Mouse (Mus musculus): ENCODE data around the gene Npm1.

The Npm1 gene

GRCm38 (mm10) chr11:33195531-33196446 lies 32.8 kb upstream of the Npm1 start:
- CTCF ChIA-PET: interaction anchor here in 1 of 4 experiments (1.0 kb wide), 1 partner anchor 19 kb away, joined by 3 read pairs; no protein-coding TSS in a partner anchor
- POLR2A ChIA-PET: interaction anchor here in 3 of 4 experiments (0.6 to 3.3 kb wide), 6 partner anchors 8 to 359 kb away, joined by 3 to 15 read pairs (median 4); partner anchors contain the start of gene Tlx3 (in 1 of the 3)

- ChIA-PET CTCF (interaction anchor here in 1 of 4 experiments (1.6 kb wide), 1 partner anchor 18 kb away, joined by 6 read pairs; no protein-coding TSS in a partner anchor), POLR2A (interaction anchor here in 2 of 4 experiments (0.6 to 2.6 kb wide), 5 partner anchors 9 to 52 kb away, joined by 3 to 15 read pairs (median 4); partner anchors contain the start of gene Tlx3 (in 2 of the 2))
Observed at GRCm38 (mm10) chr11:33195061-33195460, 32.1 kb upstream of the Npm1 start.

GRCm38 (mm10) chr11:33193695-33194094 lies 30.7 kb upstream of the Npm1 start:
- ChIA-PET CTCF (interaction anchor here in 2 of 4 experiments (0.6 to 1.6 kb wide), 4 partner anchors 9 to 425 kb away, joined by 3 to 6 read pairs (median 4); no protein-coding TSS in a partner anchor), POLR2A (interaction anchor here in 3 of 4 experiments (0.7 to 2.6 kb wide), 12 partner anchors 10 to 361 kb away, joined by 3 to 15 read pairs (median 4); partner anchors contain the start of gene Tlx3 (in 2 of the 3))

GRCm38 (mm10) chr11:33181804-33182203 lies 18.8 kb upstream of the Npm1 start:
- ChIA-PET POLR2A (interaction anchor here in 2 of 4 experiments (1.3 to 6.5 kb wide), 6 partner anchors 9 to 370 kb away, joined by 5 to 43 read pairs (median 16); partner anchors contain the start of genes Npm1 (in 1 of the 2) and Tlx3 (in 1 of the 2)), CTCF (interaction anchor here in 1 of 4 experiments (0.7 kb wide), 1 partner anchor 1249 kb away, joined by 3 read pairs; no protein-coding TSS in a partner anchor)

- ChIA-PET POLR2A (interaction anchor here in 3 of 4 experiments (0.6 to 6.5 kb wide), 20 partner anchors 10 to 434 kb away, joined by 3 to 43 read pairs (median 5); partner anchors contain the start of genes Npm1 (in 2 of the 3) and Tlx3 (in 1 of the 3)), CTCF (interaction anchor here (0.6 to 2.1 kb wide), 11 partner anchors 17 to 545 kb away, joined by 3 to 12 read pairs (median 3); partner anchors contain the start of gene Npm1 (in 1 of the 4))
Observed at GRCm38 (mm10) chr11:33180701-33181116, 17.7 kb upstream of the Npm1 start.

- POLR2A ChIA-PET: interaction anchor here (0.5 to 6.5 kb wide), 18 partner anchors 11 to 643 kb away, joined by 3 to 43 read pairs (median 4); partner anchors contain the start of genes Npm1 (in 2 of the 4), Gabrp (in 1 of the 4) and Tlx3 (in 1 of the 4)
- CTCF ChIA-PET: interaction anchor here (0.5 to 2.1 kb wide), 10 partner anchors 35 to 829 kb away, joined by 3 to 12 read pairs (median 4); no protein-coding TSS in a partner anchor
Observed at GRCm38 (mm10) chr11:33179802-33180201, 16.8 kb upstream of the Npm1 start.

GRCm38 (mm10) chr11:33176525-33177245 lies 13.7 kb upstream of the Npm1 start:
- POLR2A ChIA-PET: interaction anchor here (0.6 to 6.5 kb wide), 11 partner anchors 11 to 438 kb away, joined by 3 to 38 read pairs (median 4); partner anchors contain the start of gene Npm1 (in 2 of the 4)
- CTCF ChIA-PET: interaction anchor here (0.5 to 2.4 kb wide), 29 partner anchors 9 to 557 kb away, joined by 3 to 16 read pairs (median 4); no protein-coding TSS in a partner anchor

DNA sequence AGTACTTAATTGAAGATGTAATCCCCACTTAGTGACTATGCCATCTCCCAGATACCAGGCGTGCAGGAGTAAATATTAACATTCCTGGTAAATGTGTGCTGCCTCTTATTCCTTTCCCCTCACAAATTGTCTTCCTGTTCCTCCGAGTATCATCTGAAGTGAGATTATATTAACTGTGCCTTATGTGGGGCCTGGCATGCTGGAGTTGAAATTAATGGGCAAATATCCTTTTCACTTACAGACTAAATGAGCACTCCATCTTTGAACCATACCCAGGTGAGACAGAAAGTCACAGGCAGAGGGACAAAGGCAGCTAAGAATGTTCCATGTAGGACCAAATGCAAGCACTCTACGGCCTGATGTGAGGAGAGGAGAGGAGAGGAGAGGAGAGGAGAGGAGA lies 12.8 kb upstream of the Npm1 start:
- CTCF ChIA-PET: interaction anchor here in 3 of 4 experiments (0.6 to 1.9 kb wide), 5 partner anchors 33 to 549 kb away, joined by 3 to 5 read pairs (median 4); no protein-coding TSS in a partner anchor
- POLR2A ChIA-PET: interaction anchor here in 3 of 4 experiments (0.8 to 6.5 kb wide), 9 partner anchors 8 to 362 kb away, joined by 3 to 38 read pairs (median 3); partner anchors contain the start of gene Npm1 (in 2 of the 3)

DNA sequence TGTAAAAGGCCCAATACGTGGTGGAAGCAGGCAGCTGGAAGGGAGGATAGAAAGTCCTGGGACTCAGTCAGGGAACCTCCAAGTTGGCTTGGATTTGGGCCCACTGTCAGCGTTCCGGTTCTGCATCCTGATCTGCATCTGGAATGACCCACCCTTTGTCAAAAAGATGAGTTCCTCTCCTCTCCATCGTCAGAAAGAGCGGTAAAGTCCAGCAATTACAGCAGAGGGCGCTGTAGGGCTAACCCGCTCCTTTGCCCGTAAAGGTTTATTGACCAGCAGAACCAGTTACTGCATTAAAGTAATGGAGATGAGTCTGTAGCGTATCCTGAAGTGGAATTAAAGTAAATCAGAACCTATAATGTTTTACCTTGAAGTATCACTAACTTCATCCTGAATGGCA lies 7.5 kb upstream of the Npm1 start:
- ChIA-PET CTCF (interaction anchor here in 1 of 4 experiments (0.8 kb wide), 1 partner anchor 12 kb away, joined by 3 read pairs; no protein-coding TSS in a partner anchor), POLR2A (no interaction called here)

DNA sequence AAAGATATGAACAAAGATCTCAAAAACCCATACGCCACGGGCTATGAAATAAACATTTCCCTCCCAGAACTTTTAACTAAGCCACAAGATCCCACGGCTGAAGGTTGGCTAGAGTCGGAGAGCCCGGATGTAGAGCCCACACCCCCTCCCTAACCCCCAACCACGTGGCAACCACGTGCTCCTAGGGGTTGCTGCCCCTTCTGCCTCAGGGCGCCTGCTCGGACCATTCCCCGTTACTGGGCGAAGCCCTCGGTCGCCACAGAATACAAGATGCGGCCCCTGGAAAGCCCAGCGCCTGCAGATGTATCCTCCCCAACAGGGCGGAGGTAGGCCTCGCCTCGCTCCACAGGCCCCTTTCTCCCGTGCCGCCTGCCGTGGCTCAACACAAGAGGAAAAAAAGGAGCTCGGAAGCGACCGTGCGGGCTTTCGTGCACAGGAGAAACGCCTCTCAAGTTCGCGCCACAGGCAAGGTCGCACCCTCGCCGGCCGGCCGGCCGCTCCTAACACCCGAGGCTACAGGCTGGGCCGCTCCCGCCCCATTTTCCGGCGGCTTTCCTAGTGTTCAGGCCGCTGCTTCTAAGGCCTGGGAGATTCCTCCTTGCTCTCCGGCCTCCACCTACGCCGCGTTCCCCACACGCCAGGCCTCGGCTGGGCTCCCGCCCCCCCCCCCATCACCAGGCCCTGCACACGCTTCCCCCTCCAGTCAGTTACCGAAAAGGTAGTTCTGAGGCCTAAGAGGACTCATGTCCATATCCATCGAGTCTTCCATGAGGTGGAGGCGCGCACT lies 602 bp downstream of the Npm1 start:
- POLR2A ChIA-PET: interaction anchor here (0.6 to 9.1 kb wide), 57 partner anchors 9 to 567 kb away, joined by 3 to 242 read pairs (median 4); partner anchors contain the start of genes Ranbp17 (in 2 of the 4), Tlx3 (in 2 of the 4), Fgf18 (in 1 of the 4) and Gabrp (in 1 of the 4)
- CTCF ChIA-PET: no interaction called here

- ChIA-PET POLR2A (interaction anchor here (0.5 to 9.1 kb wide), 13 partner anchors 9 to 545 kb away, joined by 3 to 242 read pairs (median 6); partner anchors contain the start of genes Fgf18 (in 1 of the 4) and Tlx3 (in 1 of the 4)), CTCF (no interaction called here)
Observed at GRCm38 (mm10) chr11:33159741-33160140, 3.3 kb downstream of the Npm1 start.

- ChIA-PET POLR2A (interaction anchor here in 3 of 4 experiments (0.9 to 9.1 kb wide), 18 partner anchors 8 to 515 kb away, joined by 3 to 242 read pairs (median 4); partner anchors contain the start of genes Fbxw11 (in 1 of the 3), Fgf18 (in 1 of the 3) and Tlx3 (in 1 of the 3)), CTCF (interaction anchor here in 1 of 4 experiments (1.4 kb wide), 1 partner anchor 9 kb away, joined by 3 read pairs; no protein-coding TSS in a partner anchor)
Observed at GRCm38 (mm10) chr11:33157453-33158196, 5.4 kb downstream of the Npm1 start.

DNA sequence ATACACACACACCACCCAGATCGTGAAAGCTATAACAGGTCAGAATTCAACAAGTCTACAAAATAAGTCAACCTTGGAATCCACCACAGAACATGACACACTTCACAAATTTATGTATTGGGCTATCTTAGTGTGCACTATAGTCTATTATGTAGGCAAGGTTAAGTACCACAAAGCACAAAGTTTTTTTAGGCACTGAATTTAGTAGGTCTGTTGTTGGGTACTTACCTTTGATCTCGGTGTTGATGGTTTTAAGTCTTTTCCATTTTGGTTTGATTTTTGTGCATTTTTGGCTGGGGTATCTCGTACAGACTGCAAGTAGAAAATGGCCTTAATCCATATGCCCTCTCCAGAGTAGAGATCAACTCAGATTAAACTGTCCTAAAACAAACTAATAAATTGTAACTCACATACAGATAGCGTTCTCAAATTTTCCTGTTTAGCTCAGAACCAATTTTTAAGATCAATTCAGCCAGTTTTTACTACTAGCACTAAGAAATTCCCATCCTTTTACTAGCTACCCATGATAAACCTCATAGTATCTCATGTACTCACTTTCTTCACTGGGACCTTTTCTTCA lies 6.5 kb downstream of the Npm1 start:
- ChIA-PET CTCF (interaction anchor here in 1 of 4 experiments (1.4 kb wide), 1 partner anchor 8 kb away, joined by 3 read pairs; no protein-coding TSS in a partner anchor), POLR2A (interaction anchor here in 3 of 4 experiments (0.5 to 9.1 kb wide), 21 partner anchors 7 to 553 kb away, joined by 3 to 242 read pairs (median 4); partner anchors contain the start of genes Fgf18 (in 2 of the 3) and Tlx3 (in 1 of the 3))

GRCm38 (mm10) chr11:33154459-33154858 lies 8.5 kb downstream of the Npm1 start:
- ChIA-PET CTCF (no interaction called here), POLR2A (interaction anchor here in 1 of 4 experiments (1.5 kb wide), 1 partner anchor 10 kb away, joined by 4 read pairs; no protein-coding TSS in a partner anchor)

- POLR2A ChIA-PET: interaction anchor here in 3 of 4 experiments (0.7 to 1.1 kb wide), 5 partner anchors 8 to 9 kb away, joined by 4 read pairs; no protein-coding TSS in a partner anchor
- CTCF ChIA-PET: interaction anchor here in 1 of 4 experiments (0.7 kb wide), 1 partner anchor 642 kb away, joined by 4 read pairs; no protein-coding TSS in a partner anchor
Observed at GRCm38 (mm10) chr11:33152997-33153396, 10.0 kb downstream of the Npm1 start.
